Mouse (Mus musculus) heart, embryonic 15.5 days (tissue): ENCODE data around the gene Evi5l. TPM values are rescaled to one million over a fixed set of nuclear protein-coding genes. Genes with fewer than 3 reads are reported as not detected.

Source experiments
- ATAC-seq: fragments of 200-750 bp; cut with Nextera tagmentation; replicated peaks from 2 replicates; pipeline ENCODE4 v1.8.0; 2017; ENCODE audit warnings: low read depth, moderate TSS enrichment; ENCODE audit not compliant: insufficient number of reproducible peaks, insufficient read depth, low FRiP score
- H3K27ac ChIP-seq: fragments of 300-500 bp; sonication (generic); 2 replicates; pipeline ENCODE4 v1.5.1; 2015; ENCODE audit warnings: mild to moderate bottlenecking, inconsistent platforms
- H3K27me3 ChIP-seq: fragments of 300-500 bp; sonication (generic); 2 replicates; pipeline ENCODE4 v1.6.1; 2015; ENCODE audit warnings: inconsistent platforms
- H3K36me3 ChIP-seq: fragments of 300-500 bp; sonication (generic); 2 replicates; pipeline ENCODE4 v1.6.1; 2015; ENCODE audit warnings: mild to moderate bottlenecking, inconsistent platforms
- H3K4me1 ChIP-seq: fragments of 300-500 bp; sonication (generic); replicated peaks from 2 replicates; pipeline ENCODE4 v1.6.1; 2015; ENCODE audit warnings: inconsistent platforms
- H3K4me2 ChIP-seq: fragments of 300-500 bp; sonication (generic); 2 replicates; pipeline ENCODE4 v1.6.1; 2015; ENCODE audit warnings: inconsistent platforms, mild to moderate bottlenecking, moderate library complexity
- H3K4me3 ChIP-seq: fragments of 300-500 bp; sonication (generic); 2 replicates; pipeline ENCODE4 v1.5.1; 2015; ENCODE audit warnings: mild to moderate bottlenecking, inconsistent platforms
- H3K9ac ChIP-seq: fragments of 300-500 bp; sonication (generic); 2 replicates; pipeline ENCODE4 v1.6.1; 2015; ENCODE audit warnings: mild to moderate bottlenecking, inconsistent platforms
- H3K9me3 ChIP-seq: fragments of 300-500 bp; sonication (generic); replicated peaks from 2 replicates; pipeline ENCODE4 v1.6.1; 2016; ENCODE audit warnings: inconsistent platforms
- WGBS: fragments of 180-500 bp; shearing (Covaris S2); methylation state at CpG from one replicate; pipeline ENCODE4 v1.1.7; 2015; ENCODE audit warnings: mixed read lengths; 5-methylcytosine and 5-hydroxymethylcytosine counted together
- polyA plus RNA-seq: library from polyadenylated mRNA; unstranded; fragments of >200 nt; fragmentation: Nextera tagmentation; extraction: Ambion mirVana; gene quantifications from 2 replicates; pipeline ENCODE4 v1.2.1, GENCODE M21; 2015

Evi5l gene
- polyA plus RNA-seq, 1 experiment from 2014 or later = 12.9 TPM

DNA sequence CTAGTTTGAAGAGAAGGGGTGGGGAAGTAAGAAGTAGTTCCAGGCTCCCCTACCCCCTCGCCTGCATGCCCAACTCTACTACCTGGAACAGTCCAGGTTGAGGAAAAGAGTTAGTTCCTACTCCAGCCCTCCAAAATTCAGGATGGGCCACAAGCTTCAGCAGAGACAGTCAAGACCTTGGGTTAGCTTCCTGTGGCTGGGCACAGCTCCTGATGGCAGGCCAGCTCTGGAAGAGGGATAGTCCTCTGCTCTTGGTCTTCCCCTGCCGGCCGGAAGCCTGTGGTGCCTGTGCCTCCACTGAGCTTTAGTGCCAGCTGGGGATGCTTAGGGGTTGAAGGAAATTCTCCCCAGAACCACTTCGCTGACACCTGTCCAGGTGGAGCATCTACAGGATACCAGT lies 60.0 kb downstream of the Evi5l start:
- H3K36me3 ChIP-seq = no peaks in the 10 kb centered on the region
- peak; percentile 22; the same call in 1 of the 2 replicates for ATAC-seq
- H3K4me3 ChIP-seq = peak overlapping the region; percentile 28
- no peaks in the 10 kb centered on the region for H3K9me3 ChIP-seq
- H3K4me1 ChIP-seq = peaks cover 9% of the 10 kb centered on the region
- WGBS = 26% methylated on average over 4 of the region's 4 CpGs
- H3K27ac ChIP-seq = no peak overlapping the region
- peaks cover 49% of the 10 kb centered on the region for H3K27me3 ChIP-seq
- H3K4me2 ChIP-seq = peak overlapping the region; percentile 54
- H3K9ac ChIP-seq = no peak overlapping the region

- peak; percentile 18; the same call in 1 of the 2 replicates for ATAC-seq
- Histone ChIP-seq H3K4me3 (peak within 1 kb of the TSS; percentile 28), H3K9me3 (no peaks in the 10 kb centered on the region), H3K4me2 (peak within 1 kb of the TSS; percentile 54), H3K27me3 (peaks cover 49% of the 10 kb centered on the region), H3K4me1 (peaks cover 9% of the 10 kb centered on the region), H3K36me3 (no peaks in the 10 kb centered on the region), H3K9ac (no peak within 1 kb of the TSS), H3K27ac (no peak within 1 kb of the TSS)
- 6% methylated on average over 33 of the region's 33 CpGs for WGBS
Measured at GRCm38 (mm10) chr8:4226739-4227347, 60.5 kb downstream of the Evi5l start, which contains the start of gene Lrrc8e. Gene Lrrc8e (plus strand): TSS chr8:4226827.

DNA sequence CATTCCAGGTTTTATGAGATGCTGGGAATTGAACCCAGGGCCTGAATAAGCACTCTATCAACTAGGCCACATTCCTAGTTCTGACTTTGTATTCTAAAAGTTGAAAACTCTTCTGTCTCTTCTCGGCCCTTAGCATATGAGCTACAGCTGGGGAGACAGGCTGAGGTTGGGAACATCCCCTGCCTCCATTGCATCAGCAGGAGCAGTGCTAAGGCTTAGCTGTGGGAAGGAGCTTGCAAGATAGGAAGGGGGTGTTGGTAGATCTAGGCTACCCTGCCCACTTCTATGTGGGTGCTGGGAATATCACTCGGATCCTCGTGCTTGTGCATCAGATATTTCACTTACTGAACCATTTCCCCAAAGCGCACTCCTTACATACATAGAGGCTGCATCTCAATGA lies 61.6 kb downstream of the Evi5l start:
- Histone ChIP-seq H3K36me3 (no peaks in the 10 kb centered on the region), H3K4me2 (no peak overlapping the region), H3K27me3 (peaks cover 49% of the 10 kb centered on the region), H3K9ac (no peak overlapping the region), H3K4me3 (no peak overlapping the region), H3K27ac (no peak overlapping the region), H3K9me3 (no peaks in the 10 kb centered on the region), H3K4me1 (peaks cover 9% of the 10 kb centered on the region)
- no peak for ATAC-seq
- 85% methylated on average over 4 of the region's 4 CpGs for WGBS

GRCm38 (mm10) chr8:4229784-4230183 lies 63.4 kb downstream of the Evi5l start:
- H3K36me3 ChIP-seq = no peaks in the 10 kb centered on the region
- peaks cover 40% of the 10 kb centered on the region for H3K27me3 ChIP-seq
- H3K9me3 ChIP-seq = no peaks in the 10 kb centered on the region
- H3K27ac ChIP-seq = no peak overlapping the region
- H3K9ac ChIP-seq = no peak overlapping the region
- no peak overlapping the region for H3K4me3 ChIP-seq
- WGBS = 62% methylated on average over 5 of the region's 5 CpGs
- ATAC-seq = no peak
- H3K4me1 ChIP-seq = peaks cover 9% of the 10 kb centered on the region
- H3K4me2 ChIP-seq = no peak overlapping the region

DNA sequence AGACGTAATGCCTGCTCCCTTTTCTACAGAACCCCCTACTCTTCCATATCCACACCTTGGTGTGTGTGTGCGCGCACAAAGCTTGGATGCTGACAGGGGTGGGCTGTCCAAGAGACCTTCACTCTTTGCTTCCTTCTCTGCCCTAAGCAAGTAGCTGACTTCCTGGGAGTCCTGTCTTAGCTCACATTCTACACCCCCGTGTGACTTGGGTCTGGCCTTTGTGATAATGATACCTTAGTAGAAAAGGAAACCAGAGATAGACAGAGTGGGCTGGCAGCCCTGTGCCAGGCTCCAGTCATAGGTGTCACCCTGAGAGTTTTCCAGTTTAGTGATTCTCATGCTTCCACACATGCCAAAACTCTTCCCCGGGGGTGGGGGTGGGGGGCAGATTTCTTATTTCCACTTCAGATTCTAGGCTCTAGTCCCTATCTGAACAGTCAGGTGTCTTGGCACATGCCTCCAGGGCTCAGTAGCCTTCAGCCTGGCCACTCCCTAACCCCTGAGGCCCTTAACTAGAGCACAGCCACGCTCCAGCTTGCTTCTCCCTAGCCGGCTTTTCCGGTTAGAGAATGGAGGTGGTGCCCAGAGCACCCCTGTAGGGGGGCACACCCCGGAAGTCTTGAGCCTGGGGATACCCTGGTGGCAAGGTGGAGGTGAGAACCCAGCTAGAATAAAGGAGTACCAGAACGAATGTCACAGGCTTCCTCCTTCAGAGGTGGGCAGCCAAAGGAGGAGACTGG lies 64.4 kb downstream of the Evi5l start:
- no peaks in the 10 kb centered on the region for H3K9me3 ChIP-seq
- no peak overlapping the region for H3K9ac ChIP-seq
- no peak overlapping the region for H3K27ac ChIP-seq
- WGBS = 50% methylated on average over 10 of the region's 10 CpGs
- H3K4me3 ChIP-seq = no peak overlapping the region
- ATAC-seq = no peak
- peaks cover 9% of the 10 kb centered on the region for H3K4me1 ChIP-seq
- H3K4me2 ChIP-seq = no peak overlapping the region
- H3K36me3 ChIP-seq = no peaks in the 10 kb centered on the region
- peaks cover 35% of the 10 kb centered on the region for H3K27me3 ChIP-seq

DNA sequence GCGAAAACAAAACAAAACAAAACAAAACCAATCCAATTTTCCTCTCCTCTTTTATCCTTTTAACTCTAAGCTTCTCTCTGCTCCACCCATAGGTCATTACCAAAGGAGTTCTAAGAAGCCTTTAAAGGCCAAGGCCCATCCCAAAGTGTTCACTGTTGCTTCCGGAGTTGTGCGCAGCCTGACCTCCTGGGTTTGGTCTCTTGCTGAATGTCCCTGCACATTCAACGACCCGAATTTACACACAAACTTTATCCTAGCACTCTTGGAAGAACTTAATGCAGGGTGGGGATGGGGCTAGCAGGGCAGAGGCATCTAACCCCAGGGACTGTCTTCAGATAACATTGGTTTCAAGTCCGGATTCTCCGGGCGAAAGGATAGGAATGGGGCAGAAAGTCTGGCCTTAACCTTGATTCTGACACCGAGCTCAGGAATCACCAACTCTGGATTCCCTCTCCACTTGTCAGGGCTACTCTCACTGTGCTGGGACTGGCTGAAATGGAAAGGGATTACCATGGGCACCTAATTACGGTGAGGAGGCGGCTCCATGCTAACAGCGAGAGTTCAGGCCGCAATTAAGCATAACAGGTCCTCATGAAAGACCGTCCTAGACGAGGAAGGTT lies 71.6 kb downstream of the Evi5l start:
- H3K4me2 ChIP-seq = peak overlapping the region; percentile 72
- peak overlapping the region; percentile 68 for H3K9ac ChIP-seq
- H3K4me3 ChIP-seq = peak overlapping the region; percentile 82
- no peaks in the 10 kb centered on the region for H3K9me3 ChIP-seq
- no peak for ATAC-seq
- peaks cover 27% of the 10 kb centered on the region for H3K4me1 ChIP-seq
- H3K27me3 ChIP-seq = no peaks in the 10 kb centered on the region
- 17% methylated on average over 15 of the region's 15 CpGs for WGBS
- peak overlapping the region; percentile 93 for H3K27ac ChIP-seq
- H3K36me3 ChIP-seq = peaks cover 8% of the 10 kb centered on the region; the same call in 1 of the 2 replicates

DNA sequence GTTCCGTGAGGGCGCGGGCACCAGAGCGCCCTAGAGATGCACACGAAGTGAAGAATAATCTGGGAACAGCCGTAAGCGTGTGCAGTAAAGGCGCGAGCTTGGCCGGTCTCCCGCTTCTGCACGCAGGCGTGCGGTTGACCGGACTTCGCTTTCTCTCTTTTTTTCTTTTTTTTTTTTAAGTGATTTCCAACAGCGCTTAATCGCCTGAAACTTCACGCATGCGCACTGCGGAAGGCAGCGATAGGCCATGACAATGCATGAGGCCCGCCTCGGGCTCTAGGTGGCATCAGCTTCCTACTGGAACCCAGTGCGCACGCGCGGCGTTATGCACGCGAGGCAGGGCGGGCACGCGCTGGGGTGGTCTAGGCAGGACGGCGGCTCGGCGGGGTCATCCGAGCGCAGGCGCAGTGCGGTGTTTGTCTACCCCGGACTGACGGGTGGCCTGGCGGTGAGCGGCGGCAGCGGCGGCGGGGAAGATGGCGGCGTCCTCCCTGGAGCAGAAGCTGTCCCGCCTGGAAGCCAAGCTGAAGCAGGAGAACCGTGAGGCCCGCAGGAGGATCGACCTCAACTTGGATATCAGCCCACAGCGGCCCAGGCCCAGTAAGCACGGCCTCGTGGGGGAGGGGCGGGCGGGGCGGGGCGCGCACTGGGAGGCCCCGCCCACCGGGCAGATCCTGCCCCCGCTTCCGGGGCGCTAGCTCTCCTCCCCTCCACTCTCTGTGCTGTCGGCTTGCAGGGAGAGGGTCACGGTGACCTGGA lies 72.2 kb downstream of the Evi5l start, which contains the start of the genes Map2k7 and Gm49320:
Map2k7 (plus strand) TSS at position 307 of the 759 bp plus-strand sequence.
Gm49320 (plus strand) TSS at position 432 of the 759 bp plus-strand sequence.
- Histone ChIP-seq H3K4me2 (peak within 1 kb of the TSS; percentile 72), H3K4me1 (peaks cover 27% of the 10 kb centered on the region), H3K36me3 (peaks cover 14% of the 10 kb centered on the region), H3K9me3 (no peaks in the 10 kb centered on the region), H3K27me3 (no peaks in the 10 kb centered on the region), H3K4me3 (peak within 1 kb of the TSS; percentile 82), H3K9ac (peak within 1 kb of the TSS; percentile 78), H3K27ac (peak within 1 kb of the TSS; percentile 93)
- under 1% methylated on average over 65 of the region's 71 CpGs for WGBS
- ATAC-seq = peak; percentile 95

DNA sequence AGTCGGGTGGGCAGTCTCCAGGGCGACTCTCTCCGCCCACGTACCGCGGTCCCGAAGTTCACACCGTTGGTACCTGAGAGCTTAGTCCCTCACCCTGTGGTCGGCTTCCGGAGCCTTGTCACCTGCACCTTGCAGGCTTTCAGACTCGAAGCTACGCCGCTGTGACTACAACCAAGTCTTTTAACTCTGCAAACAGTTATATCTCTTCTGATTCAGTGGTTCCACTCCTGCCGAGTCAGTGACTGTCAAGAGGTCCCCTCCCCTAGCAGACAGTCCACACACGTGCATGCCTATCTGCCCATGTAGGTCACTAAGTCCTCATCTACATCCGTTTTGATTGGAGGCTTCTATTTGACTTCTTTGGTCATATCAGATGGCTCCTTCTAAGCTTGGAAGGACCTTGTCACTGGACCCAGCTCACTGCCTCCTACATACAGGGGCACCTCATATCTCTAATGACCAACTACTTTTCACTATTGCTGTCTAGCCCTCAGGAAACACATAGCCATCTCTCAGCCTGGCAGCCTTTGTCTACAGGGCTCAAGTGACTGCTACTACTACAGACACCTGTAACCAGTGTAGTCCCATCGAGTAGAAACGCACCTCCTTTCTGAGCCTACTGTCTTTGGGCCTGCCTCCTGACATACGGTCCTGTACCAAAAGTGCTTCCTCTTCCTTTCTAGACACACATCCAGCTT lies 73.0 kb downstream of the Evi5l start:
- H3K4me2 ChIP-seq = peak overlapping the region; percentile 72
- peak overlapping the region; percentile 82 for H3K4me3 ChIP-seq
- H3K27ac ChIP-seq = peak overlapping the region; percentile 92
- peak overlapping the region; percentile 78 for H3K9ac ChIP-seq
- H3K27me3 ChIP-seq = no peaks in the 10 kb centered on the region
- no peak; the same call in 1 of the 2 replicates for ATAC-seq
- no peaks in the 10 kb centered on the region for H3K9me3 ChIP-seq
- H3K4me1 ChIP-seq = peaks cover 27% of the 10 kb centered on the region
- 11% methylated on average over 19 of the region's 19 CpGs for WGBS
- H3K36me3 ChIP-seq = peaks cover 22% of the 10 kb centered on the region

GRCm38 (mm10) chr8:4245061-4245460 lies 78.7 kb downstream of the Evi5l start:
- no peak overlapping the region for H3K9ac ChIP-seq
- H3K4me3 ChIP-seq = no peak overlapping the region
- peaks cover 25% of the 10 kb centered on the region for H3K4me1 ChIP-seq
- WGBS = 89% methylated on average over 5 of the region's 5 CpGs
- H3K27ac ChIP-seq = no peak overlapping the region
- peaks cover 47% of the 10 kb centered on the region for H3K36me3 ChIP-seq
- ATAC-seq = no peak
- H3K27me3 ChIP-seq = no peaks in the 10 kb centered on the region
- no peak overlapping the region for H3K4me2 ChIP-seq
- no peaks in the 10 kb centered on the region for H3K9me3 ChIP-seq

DNA sequence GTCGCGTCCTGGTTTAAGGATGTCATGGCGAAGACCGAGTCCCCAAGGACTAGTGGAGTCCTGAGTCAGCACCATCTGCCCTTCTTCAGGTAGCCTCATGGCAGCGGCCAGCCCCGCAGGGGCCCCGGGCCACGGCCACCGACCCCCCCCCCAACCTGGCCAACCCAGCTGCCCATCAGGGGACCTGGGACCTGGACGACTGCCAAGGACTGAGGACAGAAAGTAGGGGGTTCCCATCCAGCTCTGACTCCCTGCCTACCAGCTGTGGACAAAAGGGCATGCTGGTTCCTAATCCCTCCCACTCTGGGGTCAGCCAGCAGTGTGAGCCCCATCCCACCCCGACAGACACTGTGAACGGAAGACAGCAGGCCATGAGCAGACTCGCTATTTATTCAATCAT lies 79.4 kb downstream of the Evi5l start:
- no peak overlapping the region for H3K27ac ChIP-seq
- no peaks in the 10 kb centered on the region for H3K9me3 ChIP-seq
- H3K27me3 ChIP-seq = no peaks in the 10 kb centered on the region
- WGBS = 83% methylated on average over 13 of the region's 13 CpGs
- H3K4me2 ChIP-seq = no peak overlapping the region
- H3K9ac ChIP-seq = no peak overlapping the region
- H3K4me3 ChIP-seq = no peak overlapping the region
- H3K4me1 ChIP-seq = peaks cover 26% of the 10 kb centered on the region
- H3K36me3 ChIP-seq = peaks cover 46% of the 10 kb centered on the region
- ATAC-seq = no peak
